Mouse (Mus musculus) T-helper 1 cell (primary cell): Measurements from ENCODE around the gene Ern1.
"Not testable (repeated sequence)": the region's sequence is repeated elsewhere in the genome, so short reads cannot be mapped to it uniquely, and the experiment has no call there.

Experiments used
- in situ Hi-C: fragments of 300-600 bp; cut with MboI, MseI; formaldehyde crosslinking; loops from one replicate; pipeline ENCODE4 v1.15.1; 2025; ENCODE audit warnings: high pct_unique_total_duplicates

The Ern1 gene

GRCm38 (mm10) chr11:106437543-106437942 lies 50.1 kb downstream of the Ern1 start:
- in situ Hi-C loops: no loop called here

GRCm38 (mm10) chr11:106437039-106437438 lies 50.6 kb downstream of the Ern1 start:
- in situ Hi-C loops: no loop called here

GRCm38 (mm10) chr11:106430392-106430791 lies 57.3 kb downstream of the Ern1 start:
- in situ Hi-C loops: no loop called here

- in situ Hi-C loops: no loop called here
These were observed 58.0 kb downstream of the Ern1 start for GRCm38 (mm10) chr11:106429689-106430088.

- in situ Hi-C loops: no loop called here
These were observed 59.1 kb downstream of the Ern1 start for GRCm38 (mm10) chr11:106428556-106428955.

GRCm38 (mm10) chr11:106428106-106428505 lies 59.5 kb downstream of the Ern1 start:
- in situ Hi-C loops: no loop called here

GRCm38 (mm10) chr11:106426447-106426846 lies 61.2 kb downstream of the Ern1 start:
- in situ Hi-C loops: no loop called here

GRCm38 (mm10) chr11:106425201-106425600 lies 62.5 kb downstream of the Ern1 start:
- in situ Hi-C loops: no loop called here

- in situ Hi-C loops: loop anchor here (5.0 kb wide), 1 partner anchor 73 kb away; no protein-coding TSS in a partner anchor
These were observed 68.2 kb downstream of the Ern1 start for GRCm38 (mm10) chr11:106419262-106420102.

GRCm38 (mm10) chr11:106418622-106419196 lies 68.9 kb downstream of the Ern1 start:
- in situ Hi-C loops: loop anchor here (5.0 kb wide), 1 partner anchor 74 kb away; no protein-coding TSS in a partner anchor

GRCm38 (mm10) chr11:106417860-106418259 lies 69.8 kb downstream of the Ern1 start:
- in situ Hi-C loops: loop anchor here (5.0 kb wide), 1 partner anchor 74 kb away; no protein-coding TSS in a partner anchor

- in situ Hi-C loops: loop anchor here (5.0 kb wide), 1 partner anchor 76 kb away; no protein-coding TSS in a partner anchor
These were observed 71.3 kb downstream of the Ern1 start for GRCm38 (mm10) chr11:106416331-106416730.

GRCm38 (mm10) chr11:106412641-106413360 lies 74.9 kb downstream of the Ern1 start:
- in situ Hi-C loops: no loop called here

- in situ Hi-C loops: no loop called here
These were observed 76.5 kb downstream of the Ern1 start for GRCm38 (mm10) chr11:106411157-106411556.

- in situ Hi-C loops: no loop called here
These were observed 77.1 kb downstream of the Ern1 start for GRCm38 (mm10) chr11:106410507-106410906.

GRCm38 (mm10) chr11:106410011-106410410 lies 77.6 kb downstream of the Ern1 start:
- in situ Hi-C loops: no loop called here

- in situ Hi-C loops: no loop called here
These were observed 89.2 kb downstream of the Ern1 start for GRCm38 (mm10) chr11:106398481-106398880.

- in situ Hi-C loops: no loop called here
These were observed 90.0 kb downstream of the Ern1 start for GRCm38 (mm10) chr11:106397656-106398055.

- in situ Hi-C loops: not testable (repeated sequence)
These were observed 93.6 kb downstream of the Ern1 start for GRCm38 (mm10) chr11:106394055-106394454.

GRCm38 (mm10) chr11:106393331-106393616 lies 94.4 kb downstream of the Ern1 start:
- in situ Hi-C loops: no loop called here

GRCm38 (mm10) chr11:106392597-106393330 lies 94.9 kb downstream of the Ern1 start:
- in situ Hi-C loops: no loop called here
